Mouse (Mus musculus): Measurements from ENCODE around the gene Arhgef7.

- no peak for TF ChIP-seq POLR2A (IDR thresholded peaks at IDR 0.05; ENCODE audit: control insufficient read depth, low read depth, low read length)
- no peak for TF ChIP-seq CTCF (IDR thresholded peaks at IDR 0.05; ENCODE audit: control insufficient read depth, insufficient read depth, insufficient replicate concordance, low read depth, low read length)
Measured at GRCm38 (mm10) chr8:11779844-11780634, 52.5 kb downstream of the Arhgef7 start.
